Mouse (Mus musculus) ES-Bruce4 (cell line): ENCODE measurements around the gene Satb2. TPM values are rescaled to one million over a fixed set of nuclear protein-coding genes. Genes with fewer than 3 reads are reported as not detected.

Experiments used
- H3K27ac ChIP-seq: 2 replicates; pipeline ENCODE4 v1.5.1; 2012; ENCODE audit warnings: low read length, inconsistent platforms; ENCODE audit not compliant: insufficient read depth
- H3K27me3 ChIP-seq: 2 replicates; pipeline ENCODE4 v1.6.1; 2012; ENCODE audit warnings: mild to moderate bottlenecking, low read length, inconsistent platforms; ENCODE audit not compliant: control insufficient read depth, poor library complexity, insufficient read depth, severe bottlenecking
- H3K36me3 ChIP-seq: 2 replicates; pipeline ENCODE4 v1.6.1; 2012; ENCODE audit warnings: inconsistent platforms, mild to moderate bottlenecking, low read length, moderate library complexity; ENCODE audit not compliant: control insufficient read depth, poor library complexity, insufficient read depth, severe bottlenecking
- H3K4me1 ChIP-seq: one replicate; pipeline ENCODE4 v1.8.1; 2011; ENCODE audit warnings: low read length; ENCODE audit not compliant: control insufficient read depth, insufficient read depth
- H3K4me3 ChIP-seq: 2 replicates; pipeline ENCODE4 v1.5.1; 2011; ENCODE audit warnings: low read depth, mild to moderate bottlenecking, low read length
- H3K9ac ChIP-seq: 2 replicates; pipeline ENCODE4 v1.6.1; 2012; ENCODE audit warnings: low read depth, mild to moderate bottlenecking, inconsistent platforms; ENCODE audit not compliant: poor library complexity, severe bottlenecking
- H3K9me3 ChIP-seq: replicated peaks from 2 replicates; pipeline ENCODE4 v1.6.1; 2012; ENCODE audit warnings: mild to moderate bottlenecking, low read length, inconsistent platforms; ENCODE audit not compliant: control insufficient read depth, poor library complexity, insufficient read depth, severe bottlenecking
- CTCF ChIP-seq: IDR thresholded peaks from one replicate; pipeline ENCODE4 v1.8.1; 2011; ENCODE audit warnings: low read depth, low read length
- EP300 ChIP-seq: IDR thresholded peaks from 2 replicates; pipeline ENCODE4 v1.6.1; 2011; ENCODE audit warnings: low read depth, low read length; ENCODE audit not compliant: insufficient read depth
- POLR2A ChIP-seq: IDR thresholded peaks from one replicate; pipeline ENCODE4 v1.8.1; 2011; ENCODE audit warnings: low read length; ENCODE audit not compliant: insufficient read depth
- polyA plus RNA-seq: library from polyadenylated mRNA; stranded (reverse); fragments of >200 nt; gene quantifications from 2 replicates; pipeline ENCODE4 v1.2.4, GENCODE M21; 2011; ENCODE audit warnings: low read depth; ENCODE audit not compliant: missing spikeins, insufficient read depth, insufficient read length

The Satb2 gene
- polyA plus RNA-seq, 1 experiment: 5.2 TPM

DNA sequence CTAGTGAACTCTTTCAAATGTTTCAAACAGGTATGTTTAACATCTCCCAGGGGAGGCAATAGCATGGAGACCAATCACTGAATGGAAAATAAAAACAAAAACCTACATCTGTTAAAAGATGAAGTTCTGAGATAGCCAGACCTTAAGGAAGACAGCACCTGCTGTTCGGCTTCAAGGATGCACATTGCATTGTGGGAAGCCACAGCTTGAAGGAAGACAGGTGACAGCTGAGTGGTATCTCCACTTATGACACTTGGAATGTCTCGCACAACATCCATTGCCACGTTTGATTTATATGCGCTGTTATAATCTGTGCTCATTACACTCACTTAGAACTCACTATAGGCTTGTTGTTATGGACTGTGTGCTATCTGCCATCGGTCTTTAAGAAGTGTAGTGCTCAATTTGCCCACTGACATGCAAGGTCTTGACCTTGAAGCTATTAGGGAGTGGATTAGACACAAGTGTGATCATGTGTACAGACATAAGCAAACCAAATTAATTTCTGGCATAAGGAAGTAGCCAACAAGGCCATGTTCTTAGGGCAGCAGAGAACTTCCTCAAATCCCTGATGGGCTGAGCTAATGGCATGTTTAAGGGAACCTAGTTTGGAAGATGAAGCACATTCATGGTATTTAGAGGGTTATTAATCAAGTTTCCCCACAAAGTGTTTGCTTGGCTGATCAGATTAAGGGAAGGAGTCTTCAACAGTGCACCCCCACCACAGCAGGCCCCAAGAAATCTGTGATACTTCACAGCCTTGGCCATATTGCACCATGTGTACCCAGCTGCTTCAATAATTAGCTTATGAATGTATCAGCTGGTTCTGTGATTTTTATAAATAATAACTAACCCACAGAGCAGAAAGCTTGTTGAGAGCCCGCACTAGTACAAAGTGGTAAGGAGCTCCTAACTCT is 144.2 kb downstream of the Satb2 start:
- no peak overlapping the region for H3K4me3 ChIP-seq
- no peaks in the 10 kb centered on the region for H3K27me3 ChIP-seq
- H3K9ac ChIP-seq: no peak overlapping the region
- no peaks in the 10 kb centered on the region for H3K4me1 ChIP-seq
- no peak for TF ChIP-seq CTCF
- no peak for TF ChIP-seq EP300
- TF ChIP-seq POLR2A: no peak
- H3K27ac ChIP-seq: no peak overlapping the region
- H3K9me3 ChIP-seq: no peaks in the 10 kb centered on the region
- no peaks in the 10 kb centered on the region for H3K36me3 ChIP-seq

DNA sequence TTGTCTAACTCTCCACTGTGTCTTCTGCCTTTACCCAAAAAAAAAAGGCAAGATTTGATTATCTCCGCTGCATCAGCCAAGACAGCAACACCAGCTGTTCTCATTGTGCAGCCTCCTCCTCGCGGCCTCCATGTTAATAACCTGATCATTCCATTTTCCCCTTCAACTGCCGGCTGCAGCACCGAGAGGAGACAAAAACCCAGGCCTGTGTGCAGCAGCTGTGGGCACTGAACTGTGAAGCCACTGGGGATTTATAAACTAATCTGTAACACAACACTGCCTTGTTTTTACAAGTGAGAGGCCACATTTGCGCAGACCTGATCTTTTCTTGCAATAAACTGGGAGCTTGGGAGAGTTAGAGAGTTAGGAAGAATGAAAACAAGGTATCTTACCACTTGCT is 145.1 kb downstream of the Satb2 start:
- Histone ChIP-seq H3K4me1 (no peaks in the 10 kb centered on the region), H3K9ac (no peak overlapping the region), H3K4me3 (no peak overlapping the region), H3K36me3 (no peaks in the 10 kb centered on the region), H3K9me3 (no peaks in the 10 kb centered on the region), H3K27ac (no peak overlapping the region), H3K27me3 (no peaks in the 10 kb centered on the region)
- TF ChIP-seq CTCF: no peak
- TF ChIP-seq EP300: no peak
- TF ChIP-seq POLR2A: no peak

- H3K27me3 ChIP-seq: no peaks in the 10 kb centered on the region
- H3K9me3 ChIP-seq: no peaks in the 10 kb centered on the region
- H3K9ac ChIP-seq: no peak overlapping the region
- TF ChIP-seq CTCF: no peak
- no peak for TF ChIP-seq EP300
- no peak for TF ChIP-seq POLR2A
- H3K4me3 ChIP-seq: no peak overlapping the region
- no peaks in the 10 kb centered on the region for H3K36me3 ChIP-seq
- no peak overlapping the region for H3K27ac ChIP-seq
- H3K4me1 ChIP-seq: no peaks in the 10 kb centered on the region
Measured at GRCm38 (mm10) chr1:56832738-56833137, 145.7 kb downstream of the Satb2 start.

DNA sequence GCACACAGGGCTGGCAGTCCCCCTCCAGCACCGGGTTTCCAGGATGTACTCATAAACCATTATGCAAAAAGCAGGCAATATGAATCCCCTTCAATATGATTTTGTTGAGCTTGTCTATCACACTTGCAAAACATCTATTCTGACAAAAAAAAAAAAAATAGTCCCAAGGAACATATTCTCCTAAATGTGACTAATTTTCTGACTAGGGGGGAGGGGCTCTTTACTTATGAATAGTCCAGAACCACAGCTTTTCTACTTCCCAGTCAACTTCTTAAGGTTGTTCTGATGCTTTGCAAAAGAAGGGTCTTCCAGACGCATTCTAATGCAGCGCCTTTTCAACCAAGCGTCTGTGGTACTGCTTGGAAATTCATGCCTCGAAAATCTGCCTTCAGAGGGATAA is 155.7 kb downstream of the Satb2 start:
- TF ChIP-seq POLR2A (no peak), CTCF (no peak), EP300 (no peak)
- Histone ChIP-seq H3K4me1 (no peaks in the 10 kb centered on the region), H3K9ac (no peak overlapping the region), H3K27me3 (no peaks in the 10 kb centered on the region), H3K27ac (no peak overlapping the region), H3K4me3 (no peak overlapping the region), H3K36me3 (no peaks in the 10 kb centered on the region; the same call in 1 of the 2 replicates), H3K9me3 (no peaks in the 10 kb centered on the region)

- Histone ChIP-seq H3K9ac (no peak overlapping the region), H3K36me3 (no peaks in the 10 kb centered on the region; the same call in 1 of the 2 replicates), H3K27me3 (no peaks in the 10 kb centered on the region), H3K27ac (no peak overlapping the region), H3K4me1 (no peaks in the 10 kb centered on the region), H3K9me3 (no peaks in the 10 kb centered on the region), H3K4me3 (no peak overlapping the region)
- TF ChIP-seq POLR2A (no peak), CTCF (no peak), EP300 (no peak)
Measured at GRCm38 (mm10) chr1:56822025-56822424, 156.4 kb downstream of the Satb2 start.

GRCm38 (mm10) chr1:56813506-56813905 is 164.9 kb downstream of the Satb2 start:
- no peaks in the 10 kb centered on the region for H3K27me3 ChIP-seq
- TF ChIP-seq POLR2A (no peak), EP300 (no peak), CTCF (no peak)
- H3K36me3 ChIP-seq: no peaks in the 10 kb centered on the region
- no peak overlapping the region for H3K4me3 ChIP-seq
- no peak overlapping the region for H3K27ac ChIP-seq
- no peak overlapping the region for H3K9ac ChIP-seq
- no peaks in the 10 kb centered on the region for H3K4me1 ChIP-seq
- no peaks in the 10 kb centered on the region for H3K9me3 ChIP-seq
